Mouse (Mus musculus): ENCODE results near the gene Aox3.

- TF ChIP-seq POLR2A (IDR thresholded peaks at IDR 0.05; ENCODE audit: borderline replicate concordance, low read depth, low read length) (no peak), CTCF (IDR thresholded peaks at IDR 0.05; ENCODE audit: low read depth, low read length) (no peak)
Measured at GRCm38 (mm10) chr1:58071509-58071908, 41.4 kb upstream of the Aox3 start.

Data from bone marrow macrophage, adult 2 months (primary cell).